Mouse (Mus musculus) midbrain, embryonic 10.5 days (tissue): ENCODE measurements around the gene Rnf166. TPM values are rescaled to one million over a fixed set of nuclear protein-coding genes. Genes with fewer than 3 reads are reported as not detected.
A peak's percentile ranks its signal among the peaks of the same experiment; 100 is the strongest.

Experiments used
- DNase-seq: peaks from one replicate; pipeline ENCODE4 v3.0.0-alpha.2; 2017; ENCODE audit warnings: low spot score
- H3K27ac ChIP-seq: fragments of 300-500 bp; sonication (generic); replicated peaks from 2 replicates; pipeline ENCODE4 v1.5.1; 2016; ENCODE audit warnings: mild to moderate bottlenecking
- H3K27me3 ChIP-seq: fragments of 300-500 bp; sonication (generic); 2 replicates; pipeline ENCODE4 v1.6.1; 2016; ENCODE audit warnings: low read depth, mild to moderate bottlenecking; ENCODE audit not compliant: poor library complexity, severe bottlenecking
- H3K36me3 ChIP-seq: fragments of 300-500 bp; sonication (generic); 2 replicates; pipeline ENCODE4 v1.6.1; 2016; ENCODE audit warnings: mild to moderate bottlenecking, moderate library complexity
- H3K4me1 ChIP-seq: fragments of 300-500 bp; sonication (generic); 2 replicates; pipeline ENCODE4 v1.6.1; 2016
- H3K4me3 ChIP-seq: fragments of 300-500 bp; sonication (generic); 2 replicates; pipeline ENCODE4 v1.5.1; 2016; ENCODE audit warnings: mild to moderate bottlenecking, moderate library complexity
- H3K9me3 ChIP-seq: fragments of 300-500 bp; sonication (generic); replicated peaks from 2 replicates; pipeline ENCODE4 v1.6.1; 2016; ENCODE audit warnings: mild to moderate bottlenecking
- WGBS: fragments of 180-500 bp; shearing (Covaris S2); methylation state at CpG from one replicate; pipeline ENCODE4 v1.1.7; 2016; 5-methylcytosine and 5-hydroxymethylcytosine counted together
- polyA plus RNA-seq: library from polyadenylated mRNA; unstranded; fragments of >200 nt; fragmentation: Nextera tagmentation; extraction: Ambion mirVana; gene quantifications from 2 replicates; pipeline ENCODE4 v1.2.1, GENCODE M21; 2016

Rnf166 gene
- polyA plus RNA-seq, 1 experiment from 2014 or later, result 31.7 TPM

- H3K4me3 ChIP-seq, result no peak overlapping the region
- H3K27me3 ChIP-seq, result peaks cover 45% of the 10 kb centered on the region
- WGBS, result 72% methylated on average over 12 of the region's 12 CpGs
- no peaks in the 10 kb centered on the region for H3K9me3 ChIP-seq
- DNase-seq, result no peak
- no peak overlapping the region for H3K27ac ChIP-seq
- H3K36me3 ChIP-seq, result peaks cover 29% of the 10 kb centered on the region
- peaks cover 30% of the 10 kb centered on the region for H3K4me1 ChIP-seq
Observed at GRCm38 (mm10) chr8:122463651-122464640, 11.9 kb downstream of the Rnf166 start.

- H3K36me3 ChIP-seq, result peaks cover 16% of the 10 kb centered on the region
- WGBS, result 68% methylated on average over 8 of the region's 8 CpGs
- H3K27ac ChIP-seq, result no peak overlapping the region
- H3K27me3 ChIP-seq, result peaks cover 59% of the 10 kb centered on the region
- DNase-seq, result no peak
- peaks cover 30% of the 10 kb centered on the region for H3K4me1 ChIP-seq
- H3K4me3 ChIP-seq, result no peak overlapping the region
- no peaks in the 10 kb centered on the region for H3K9me3 ChIP-seq
Observed at GRCm38 (mm10) chr8:122462510-122462909, 13.4 kb downstream of the Rnf166 start.

- no peak for DNase-seq
- Histone ChIP-seq H3K4me1 (peaks cover 30% of the 10 kb centered on the region), H3K9me3 (no peaks in the 10 kb centered on the region), H3K36me3 (peaks cover 7% of the 10 kb centered on the region), H3K27ac (no peak overlapping the region), H3K4me3 (no peak overlapping the region), H3K27me3 (peaks cover 66% of the 10 kb centered on the region)
- WGBS, result 64% methylated on average over 11 of the region's 11 CpGs
Observed at GRCm38 (mm10) chr8:122461473-122462148, 14.3 kb downstream of the Rnf166 start.

- H3K27ac ChIP-seq, result no peak within 1 kb of the TSS
- peaks cover 74% of the 10 kb centered on the region for H3K27me3 ChIP-seq
- H3K36me3 ChIP-seq, result no peaks in the 10 kb centered on the region; the same call in 1 of the 2 replicates
- WGBS, result 4% methylated on average over 56 of the region's 56 CpGs
- peak within 1 kb of the TSS; percentile 53 for H3K4me3 ChIP-seq
- no peaks in the 10 kb centered on the region for H3K9me3 ChIP-seq
- peak; percentile 47 for DNase-seq
- peaks cover 30% of the 10 kb centered on the region for H3K4me1 ChIP-seq
Observed at GRCm38 (mm10) chr8:122460524-122461472, 15.1 kb downstream of the Rnf166 start, which contains the start of gene Snai3. Gene Snai3 (minus strand): TSS chr8:122460733.

GRCm38 (mm10) chr8:122459990-122460389 lies 15.9 kb downstream of the Rnf166 start:
- DNase-seq, result no peak
- WGBS, result 30% methylated on average over 7 of the region's 7 CpGs
- Histone ChIP-seq H3K9me3 (no peaks in the 10 kb centered on the region), H3K36me3 (no peaks in the 10 kb centered on the region), H3K4me1 (peaks cover 30% of the 10 kb centered on the region), H3K27me3 (peaks cover 80% of the 10 kb centered on the region), H3K4me3 (peak overlapping the region; percentile 53), H3K27ac (no peak overlapping the region)

GRCm38 (mm10) chr8:122459218-122459900 lies 16.5 kb downstream of the Rnf166 start:
- 64% methylated on average over 6 of the region's 6 CpGs for WGBS
- Histone ChIP-seq H3K4me1 (peaks cover 30% of the 10 kb centered on the region), H3K27me3 (peaks cover 80% of the 10 kb centered on the region), H3K4me3 (no peak overlapping the region), H3K27ac (no peak overlapping the region), H3K9me3 (no peaks in the 10 kb centered on the region), H3K36me3 (no peaks in the 10 kb centered on the region)
- DNase-seq, result no peak

- H3K27ac ChIP-seq, result no peak overlapping the region
- peaks cover 22% of the 10 kb centered on the region for H3K4me1 ChIP-seq
- no peak for DNase-seq
- H3K27me3 ChIP-seq, result peaks cover 67% of the 10 kb centered on the region
- no peaks in the 10 kb centered on the region for H3K36me3 ChIP-seq
- no peak overlapping the region for H3K4me3 ChIP-seq
- WGBS, result 84% methylated on average over 11 of the region's 11 CpGs
- no peaks in the 10 kb centered on the region for H3K9me3 ChIP-seq
Observed at GRCm38 (mm10) chr8:122457171-122457570, 18.7 kb downstream of the Rnf166 start.

GRCm38 (mm10) chr8:122454409-122454808 lies 21.5 kb downstream of the Rnf166 start:
- no peak overlapping the region for H3K27ac ChIP-seq
- WGBS, result 97% methylated on average over 6 of the region's 6 CpGs
- no peaks in the 10 kb centered on the region for H3K4me1 ChIP-seq
- no peaks in the 10 kb centered on the region for H3K36me3 ChIP-seq
- H3K4me3 ChIP-seq, result no peak overlapping the region
- H3K27me3 ChIP-seq, result peaks cover 39% of the 10 kb centered on the region
- H3K9me3 ChIP-seq, result no peaks in the 10 kb centered on the region
- DNase-seq, result no peak

- H3K36me3 ChIP-seq, result no peaks in the 10 kb centered on the region
- no peak overlapping the region for H3K4me3 ChIP-seq
- no peaks in the 10 kb centered on the region for H3K4me1 ChIP-seq
- no peaks in the 10 kb centered on the region for H3K9me3 ChIP-seq
- WGBS, result 83% methylated on average over 10 of the region's 10 CpGs
- DNase-seq, result no peak
- H3K27me3 ChIP-seq, result peaks cover 17% of the 10 kb centered on the region
- H3K27ac ChIP-seq, result no peak overlapping the region
Observed at GRCm38 (mm10) chr8:122452154-122452553, 23.7 kb downstream of the Rnf166 start.

GRCm38 (mm10) chr8:122451161-122451703 lies 24.6 kb downstream of the Rnf166 start:
- Histone ChIP-seq H3K9me3 (no peaks in the 10 kb centered on the region), H3K4me1 (no peaks in the 10 kb centered on the region; the same call in 1 of the 2 replicates), H3K4me3 (no peak overlapping the region), H3K27ac (no peak overlapping the region), H3K27me3 (peaks cover 10% of the 10 kb centered on the region; the same call in 1 of the 2 replicates), H3K36me3 (no peaks in the 10 kb centered on the region)
- 86% methylated on average over 7 of the region's 7 CpGs for WGBS
- no peak for DNase-seq

- H3K9me3 ChIP-seq, result no peaks in the 10 kb centered on the region
- WGBS, result 70% methylated on average over 3 of the region's 3 CpGs
- peaks cover 34% of the 10 kb centered on the region for H3K4me1 ChIP-seq
- H3K4me3 ChIP-seq, result 0 out of 2 replicates have a peak overlapping the region, but pooled peaks have one; percentile 87
- H3K27me3 ChIP-seq, result no peaks in the 10 kb centered on the region
- no peaks in the 10 kb centered on the region for H3K36me3 ChIP-seq
- no peak overlapping the region for H3K27ac ChIP-seq
- DNase-seq, result no peak
Observed at GRCm38 (mm10) chr8:122445203-122445602, 30.7 kb downstream of the Rnf166 start.
